ENCODE assay signal across 8 mouse cellular contexts in the genomic region with DNA sequence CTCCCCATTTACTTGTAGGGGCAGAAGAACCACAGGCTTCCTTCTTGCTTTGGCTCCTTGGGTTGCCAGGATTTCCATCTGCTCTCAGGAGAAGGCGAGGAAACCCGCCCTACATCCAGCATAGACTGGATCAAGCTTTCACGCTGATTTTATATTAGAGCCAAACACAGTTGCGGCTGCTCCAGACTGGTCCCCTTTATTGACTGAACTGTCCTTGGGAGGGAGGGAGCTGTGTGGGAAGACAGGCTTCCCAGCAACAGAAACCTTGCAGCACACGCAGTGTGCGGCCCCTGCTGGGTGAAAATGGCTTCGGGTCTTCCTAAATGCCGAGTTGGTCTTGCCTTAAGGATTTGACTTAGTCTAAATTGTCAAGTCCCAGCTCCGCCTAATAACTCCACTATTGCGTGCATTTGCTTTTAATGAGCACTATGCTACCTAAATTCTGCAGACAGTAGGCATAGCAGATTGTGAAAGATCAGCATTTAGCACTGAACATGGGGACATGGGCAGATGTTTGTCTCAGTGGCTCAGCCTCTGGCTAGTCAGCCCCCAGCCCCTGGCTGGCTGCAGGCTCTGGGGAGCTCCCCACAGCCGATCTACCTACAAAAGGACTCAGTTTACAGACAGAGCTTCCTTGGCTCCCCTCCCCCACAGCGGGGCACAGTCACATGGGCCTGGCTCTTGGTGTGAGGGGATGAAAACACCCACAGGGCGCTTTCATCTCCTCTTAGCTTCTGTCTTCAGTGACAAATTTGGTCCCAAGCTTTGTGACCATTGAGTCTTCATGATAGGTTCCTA.
DNase-seq lines count a peak whose midpoint lies in the region; ATAC-seq and TF ChIP-seq lines count a peak whose summit lies in the region.

No protein-coding gene starts in this region.

- H3K4me1 ChIP-seq in ES-Bruce4 (ENCODE audit: control insufficient read depth, insufficient read depth, low read length): no peaks in the 10 kb centered on the region
- H3K4me1 ChIP-seq in embryonic facial prominence, embryonic 13.5 days: peaks cover 8% of the 10 kb centered on the region
- H3K4me1 ChIP-seq in intestine, postnatal 0 days (replicated peaks; ENCODE audit: control insufficient read depth, insufficient read depth, low read length): no peaks in the 10 kb centered on the region
- H3K4me1 ChIP-seq in midbrain, embryonic 10.5 days: peaks cover 13% of the 10 kb centered on the region

- WGBS in embryonic facial prominence, embryonic 13.5 days: 8% methylated on average over 13 of the region's 13 CpGs
- WGBS in intestine, postnatal 0 days: 12% methylated on average over 13 of the region's 13 CpGs
- WGBS in midbrain, embryonic 10.5 days: 10% methylated on average over 13 of the region's 13 CpGs

- H3K4me3 ChIP-seq in ES-Bruce4 (ENCODE audit: low read depth, low read length): 0 out of 2 replicates have a peak overlapping the region, but pooled peaks have one; percentile 10
- H3K4me3 ChIP-seq in embryonic facial prominence, embryonic 13.5 days: peak overlapping the region; percentile 29
- H3K4me3 ChIP-seq in intestine, postnatal 0 days (ENCODE audit: low read depth, low read length): no peak overlapping the region
- H3K4me3 ChIP-seq in midbrain, embryonic 10.5 days: peak overlapping the region; percentile 40

- no peaks in the 10 kb centered on the region for H3K36me3 ChIP-seq in ES-Bruce4 (ENCODE audit: control insufficient read depth, insufficient read depth, low read length, poor library complexity, severe bottlenecking)
- no peaks in the 10 kb centered on the region for H3K36me3 ChIP-seq in embryonic facial prominence, embryonic 13.5 days
- no peaks in the 10 kb centered on the region for H3K36me3 ChIP-seq in intestine, postnatal 0 days (ENCODE audit: control insufficient read depth, insufficient read depth)
- H3K36me3 ChIP-seq in midbrain, embryonic 10.5 days: no peaks in the 10 kb centered on the region

- no peak for DNase-seq in frontal cortex, postnatal 25 days (ENCODE audit: low spot score in 2 of 2)
- DNase-seq in midbrain, embryonic 10.5 days (ENCODE audit: low spot score): peak; percentile 41
- DNase-seq in thymus, postnatal 4 days: no peak

- 0 out of 2 replicates have a peak, but pooled peaks have one; percentile 16 for TF ChIP-seq EP300 in ES-Bruce4 (IDR thresholded peaks at IDR 0.05; ENCODE audit: insufficient read depth, low read depth, low read length)

- H3K9ac ChIP-seq in ES-Bruce4 (ENCODE audit: low read depth, poor library complexity, severe bottlenecking): no peak overlapping the region
- peak overlapping the region; percentile 47 for H3K9ac ChIP-seq in embryonic facial prominence, embryonic 13.5 days
- H3K9ac ChIP-seq in intestine, postnatal 0 days (ENCODE audit: low read depth, low read length): no peak overlapping the region

- peak overlapping the region; percentile 60 for H3K4me2 ChIP-seq in embryonic facial prominence, embryonic 13.5 days
- H3K4me2 ChIP-seq in intestine, postnatal 0 days (replicated peaks; ENCODE audit: low read depth): peak overlapping the region; percentile 9

- TF ChIP-seq CTCF in ES-Bruce4 (IDR thresholded peaks at IDR 0.05; ENCODE audit: low read depth, low read length): peak; percentile 3
- peak; percentile 50 for TF ChIP-seq CTCF in intestine, postnatal 0 days (IDR thresholded peaks at IDR 0.05; ENCODE audit: low read depth)

- H3K27me3 ChIP-seq in ES-Bruce4 (ENCODE audit: control insufficient read depth, insufficient read depth, low read length, poor library complexity, severe bottlenecking): no peaks in the 10 kb centered on the region
- H3K27me3 ChIP-seq in embryonic facial prominence, embryonic 13.5 days: no peaks in the 10 kb centered on the region
- no peaks in the 10 kb centered on the region for H3K27me3 ChIP-seq in intestine, postnatal 0 days (replicated peaks; ENCODE audit: control insufficient read depth, insufficient read depth, low read length)
- peaks cover 14% of the 10 kb centered on the region; the same call in 1 of the 2 replicates for H3K27me3 ChIP-seq in midbrain, embryonic 10.5 days (ENCODE audit: low read depth, poor library complexity, severe bottlenecking)

- peak; percentile 82 for ATAC-seq in frontal cortex, adult (ENCODE audit: low TSS enrichment)
- ATAC-seq in embryonic facial prominence, embryonic 13.5 days (ENCODE audit: insufficient number of reproducible peaks, insufficient read depth, low FRiP score, low TSS enrichment, low read depth): no peak
- no peak for ATAC-seq in intestine, postnatal 0 days
- no peak for ATAC-seq in monocyte, adult 5-6 weeks (replicated peaks; ENCODE audit: insufficient number of reproducible peaks, low FRiP score, low TSS enrichment, poor library complexity, severe bottlenecking)

- no peak for TF ChIP-seq POLR2A in ES-Bruce4 (IDR thresholded peaks at IDR 0.05; ENCODE audit: insufficient read depth, low read length)

- H3K27ac ChIP-seq in ES-Bruce4 (ENCODE audit: insufficient read depth, low read length): no peak overlapping the region
- no peak overlapping the region for H3K27ac ChIP-seq in embryonic facial prominence, embryonic 13.5 days
- no peak overlapping the region for H3K27ac ChIP-seq in intestine, postnatal 0 days (ENCODE audit: low read depth, low read length)
- H3K27ac ChIP-seq in midbrain, embryonic 10.5 days (replicated peaks): peak overlapping the region; percentile 53

- no peaks in the 10 kb centered on the region for H3K9me3 ChIP-seq in ES-Bruce4 (replicated peaks; ENCODE audit: control insufficient read depth, insufficient read depth, low read length, poor library complexity, severe bottlenecking)
- H3K9me3 ChIP-seq in embryonic facial prominence, embryonic 13.5 days: no peaks in the 10 kb centered on the region
- no peaks in the 10 kb centered on the region for H3K9me3 ChIP-seq in intestine, postnatal 0 days (ENCODE audit: control insufficient read depth)
- H3K9me3 ChIP-seq in midbrain, embryonic 10.5 days (replicated peaks): no peaks in the 10 kb centered on the region
